Mouse (Mus musculus) embryonic facial prominence, embryonic 10.5 days (tissue): ENCODE measurements around the gene Tnfsf10. TPM values are rescaled to one million over a fixed set of nuclear protein-coding genes. Genes with fewer than 3 reads are reported as not detected.

ENCODE experiments used
- DNase-seq: peaks from one replicate; pipeline ENCODE4 v3.0.0-alpha.2; 2017; ENCODE audit warnings: low spot score
- H3K27ac ChIP-seq: fragments of 300-500 bp; sonication (generic); replicated peaks from 2 replicates; pipeline ENCODE4 v1.5.1; 2016; ENCODE audit warnings: mild to moderate bottlenecking
- H3K27me3 ChIP-seq: fragments of 300-500 bp; sonication (generic); replicated peaks from 2 replicates; pipeline ENCODE4 v1.6.1; 2016; ENCODE audit warnings: low read depth, mild to moderate bottlenecking; ENCODE audit not compliant: poor library complexity, severe bottlenecking
- H3K36me3 ChIP-seq: fragments of 300-500 bp; sonication (generic); replicated peaks from 2 replicates; pipeline ENCODE4 v1.6.1; 2016; ENCODE audit warnings: mild to moderate bottlenecking, moderate library complexity
- H3K4me1 ChIP-seq: fragments of 300-500 bp; sonication (generic); 2 replicates; pipeline ENCODE4 v1.6.1; 2016
- H3K4me3 ChIP-seq: fragments of 300-500 bp; sonication (generic); 2 replicates; pipeline ENCODE4 v1.5.1; 2016; ENCODE audit warnings: mild to moderate bottlenecking, moderate library complexity
- H3K9me3 ChIP-seq: fragments of 300-500 bp; sonication (generic); 2 replicates; pipeline ENCODE4 v1.6.1; 2016; ENCODE audit warnings: mild to moderate bottlenecking
- WGBS: fragments of 180-500 bp; shearing (Covaris S2); methylation state at CpG from one replicate; pipeline ENCODE4 v1.1.7; 2016; 5-methylcytosine and 5-hydroxymethylcytosine counted together
- polyA plus RNA-seq: library from polyadenylated mRNA; unstranded; fragments of >200 nt; fragmentation: Nextera tagmentation; extraction: Ambion mirVana; gene quantifications from 2 replicates; pipeline ENCODE4 v1.2.1, GENCODE M21; 2016

The Tnfsf10 gene
- polyA plus RNA-seq, 1 experiment from 2014 or later, result not detected

GRCm38 (mm10) chr3:27351105-27351504 lies 34.3 kb downstream of the Tnfsf10 start:
- Histone ChIP-seq H3K36me3 (no peaks in the 10 kb centered on the region), H3K27me3 (no peaks in the 10 kb centered on the region), H3K4me1 (no peaks in the 10 kb centered on the region), H3K4me3 (no peak overlapping the region), H3K27ac (no peak overlapping the region), H3K9me3 (no peaks in the 10 kb centered on the region)
- WGBS, result 91% methylated on average over 9 of the region's 9 CpGs
- no peak for DNase-seq

- no peaks in the 10 kb centered on the region for H3K27me3 ChIP-seq
- no peaks in the 10 kb centered on the region for H3K36me3 ChIP-seq
- no peaks in the 10 kb centered on the region for H3K9me3 ChIP-seq
- H3K27ac ChIP-seq, result no peak overlapping the region
- H3K4me1 ChIP-seq, result no peaks in the 10 kb centered on the region
- no peak for DNase-seq
- WGBS, result 83% methylated on average over 2 of the region's 2 CpGs
- H3K4me3 ChIP-seq, result no peak overlapping the region
Measured at GRCm38 (mm10) chr3:27359100-27359720, 42.4 kb downstream of the Tnfsf10 start.

GRCm38 (mm10) chr3:27370125-27370524 lies 53.3 kb downstream of the Tnfsf10 start:
- DNase-seq, result peak; percentile 85
- H3K27me3 ChIP-seq, result peaks cover 60% of the 10 kb centered on the region
- peaks cover 15% of the 10 kb centered on the region for H3K4me1 ChIP-seq
- 5% methylated on average over 10 of the region's 10 CpGs for WGBS
- no peak overlapping the region for H3K27ac ChIP-seq
- H3K36me3 ChIP-seq, result no peaks in the 10 kb centered on the region
- no peak overlapping the region for H3K4me3 ChIP-seq
- no peaks in the 10 kb centered on the region for H3K9me3 ChIP-seq

- Histone ChIP-seq H3K4me1 (peaks cover 15% of the 10 kb centered on the region), H3K36me3 (no peaks in the 10 kb centered on the region), H3K9me3 (no peaks in the 10 kb centered on the region), H3K4me3 (peak overlapping the region; percentile 47), H3K27me3 (peaks cover 65% of the 10 kb centered on the region), H3K27ac (no peak overlapping the region)
- WGBS, result 4% methylated on average over 20 of the region's 20 CpGs
- DNase-seq, result no peak
Measured at GRCm38 (mm10) chr3:27370582-27371275, 53.9 kb downstream of the Tnfsf10 start.

GRCm38 (mm10) chr3:27371276-27371621 lies 54.4 kb downstream of the Tnfsf10 start, which contains the start of gene Ghsr:
Ghsr (plus strand) TSS chr3:27371351.
- DNase-seq, result no peak
- Histone ChIP-seq H3K36me3 (no peaks in the 10 kb centered on the region), H3K27ac (no peak within 1 kb of the TSS), H3K4me3 (peak within 1 kb of the TSS; percentile 47), H3K9me3 (no peaks in the 10 kb centered on the region), H3K4me1 (peaks cover 15% of the 10 kb centered on the region), H3K27me3 (peaks cover 65% of the 10 kb centered on the region)
- 1% methylated on average over 19 of the region's 19 CpGs for WGBS

GRCm38 (mm10) chr3:27371725-27372650 lies 55.2 kb downstream of the Tnfsf10 start:
- peak; percentile 29 for DNase-seq
- H3K9me3 ChIP-seq, result no peaks in the 10 kb centered on the region
- peaks cover 65% of the 10 kb centered on the region for H3K27me3 ChIP-seq
- peak overlapping the region; percentile 47 for H3K4me3 ChIP-seq
- H3K36me3 ChIP-seq, result no peaks in the 10 kb centered on the region
- peaks cover 15% of the 10 kb centered on the region for H3K4me1 ChIP-seq
- H3K27ac ChIP-seq, result no peak overlapping the region
- 2% methylated on average over 77 of the region's 77 CpGs for WGBS

GRCm38 (mm10) chr3:27374396-27374795 lies 57.6 kb downstream of the Tnfsf10 start:
- DNase-seq, result no peak
- Histone ChIP-seq H3K4me1 (peaks cover 15% of the 10 kb centered on the region), H3K27ac (no peak overlapping the region), H3K36me3 (no peaks in the 10 kb centered on the region), H3K4me3 (no peak overlapping the region), H3K27me3 (peaks cover 62% of the 10 kb centered on the region), H3K9me3 (no peaks in the 10 kb centered on the region)
- WGBS, result 69% methylated on average over 9 of the region's 9 CpGs

- WGBS, result 81% methylated on average over 4 of the region's 4 CpGs
- no peak for DNase-seq
- Histone ChIP-seq H3K27ac (no peak overlapping the region), H3K9me3 (no peaks in the 10 kb centered on the region), H3K27me3 (peaks cover 26% of the 10 kb centered on the region), H3K36me3 (no peaks in the 10 kb centered on the region), H3K4me3 (no peak overlapping the region), H3K4me1 (no peaks in the 10 kb centered on the region)
Measured at GRCm38 (mm10) chr3:27377935-27378334, 61.1 kb downstream of the Tnfsf10 start.

- DNase-seq, result no peak
- H3K4me3 ChIP-seq, result no peak overlapping the region
- H3K36me3 ChIP-seq, result no peaks in the 10 kb centered on the region
- WGBS, result 73% methylated on average over 3 of the region's 3 CpGs
- no peaks in the 10 kb centered on the region for H3K27me3 ChIP-seq
- no peaks in the 10 kb centered on the region for H3K9me3 ChIP-seq
- H3K4me1 ChIP-seq, result no peaks in the 10 kb centered on the region
- H3K27ac ChIP-seq, result no peak overlapping the region
Measured at GRCm38 (mm10) chr3:27384836-27385235, 68.0 kb downstream of the Tnfsf10 start.

- Histone ChIP-seq H3K4me3 (no peak overlapping the region), H3K4me1 (no peaks in the 10 kb centered on the region), H3K9me3 (no peaks in the 10 kb centered on the region), H3K27ac (no peak overlapping the region), H3K36me3 (no peaks in the 10 kb centered on the region), H3K27me3 (no peaks in the 10 kb centered on the region)
- WGBS, result 82% methylated on average over 1 of the region's 1 CpGs
- no peak for DNase-seq
Measured at GRCm38 (mm10) chr3:27389923-27390322, 73.1 kb downstream of the Tnfsf10 start.
